Mouse (Mus musculus) embryonic fibroblast, embryonic 13.5 days (primary cell): ENCODE measurements around the gene Med20. TPM values are rescaled to one million over a fixed set of nuclear protein-coding genes. Genes with fewer than 3 reads are reported as not detected.
"Not testable (repeated sequence)": the region's sequence is repeated elsewhere in the genome, so short reads cannot be mapped to it uniquely, and the experiment has no call there.

Experiments
- H3K27ac ChIP-seq: 2 replicates; pipeline ENCODE4 v1.5.1; 2012; ENCODE audit warnings: low read length, control low read depth, inconsistent platforms; ENCODE audit not compliant: insufficient read depth
- H3K4me1 ChIP-seq: 2 replicates; pipeline ENCODE4 v1.6.1; 2011; ENCODE audit warnings: low read length; ENCODE audit not compliant: control insufficient read depth, insufficient read depth
- H3K4me3 ChIP-seq: 2 replicates; pipeline ENCODE4 v1.5.1; 2011; ENCODE audit warnings: mild to moderate bottlenecking, control low read depth, low read length; ENCODE audit not compliant: insufficient read depth
- CTCF ChIP-seq: IDR thresholded peaks from 2 replicates; pipeline ENCODE4 v1.5.1; 2011; ENCODE audit warnings: mild to moderate bottlenecking, control low read depth, low read length, moderate library complexity, borderline replicate concordance; ENCODE audit not compliant: insufficient read depth
- POLR2A ChIP-seq: IDR thresholded peaks from 2 replicates; pipeline ENCODE4 v1.6.1; 2011; ENCODE audit warnings: low read depth, mild to moderate bottlenecking, control low read depth, low read length, moderate library complexity
- polyA plus RNA-seq: library from polyadenylated mRNA; stranded (reverse); fragments of >200 nt; gene quantifications from 2 replicates; pipeline ENCODE4 v1.2.4, GENCODE M21; 2011; ENCODE audit warnings: low read depth; ENCODE audit not compliant: missing spikeins, insufficient read length

The Med20 gene
- polyA plus RNA-seq, 1 experiment: 28.9 TPM

DNA sequence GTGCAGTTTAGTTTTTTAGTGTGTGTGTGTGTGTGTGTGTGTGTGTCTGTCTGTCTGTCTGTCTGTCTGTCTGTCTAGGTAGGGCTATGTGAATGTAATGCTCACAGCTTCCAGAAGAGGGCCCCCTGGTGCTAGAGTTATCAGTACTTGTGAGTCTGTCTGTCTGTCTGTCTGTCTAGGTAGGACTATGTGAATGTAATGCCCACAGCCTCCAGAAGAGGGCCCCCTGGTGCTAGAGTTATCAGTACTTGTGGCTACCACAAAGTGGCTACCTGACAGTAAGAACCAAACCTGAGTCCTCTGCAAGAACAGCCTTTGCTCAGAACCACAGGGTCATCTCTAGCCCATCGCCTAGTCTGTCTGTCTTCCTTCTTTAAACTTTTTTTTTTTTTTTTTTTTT lies 35.3 kb downstream of the Med20 start:
- H3K4me1 ChIP-seq: peaks cover 18% of the 10 kb centered on the region
- H3K4me3 ChIP-seq: no peak overlapping the region
- H3K27ac ChIP-seq: peak overlapping the region; percentile 45; the same call in 1 of the 2 replicates
- TF ChIP-seq CTCF (0 out of 2 replicates have a peak, but pooled peaks have one; percentile 0), POLR2A (no peak)

DNA sequence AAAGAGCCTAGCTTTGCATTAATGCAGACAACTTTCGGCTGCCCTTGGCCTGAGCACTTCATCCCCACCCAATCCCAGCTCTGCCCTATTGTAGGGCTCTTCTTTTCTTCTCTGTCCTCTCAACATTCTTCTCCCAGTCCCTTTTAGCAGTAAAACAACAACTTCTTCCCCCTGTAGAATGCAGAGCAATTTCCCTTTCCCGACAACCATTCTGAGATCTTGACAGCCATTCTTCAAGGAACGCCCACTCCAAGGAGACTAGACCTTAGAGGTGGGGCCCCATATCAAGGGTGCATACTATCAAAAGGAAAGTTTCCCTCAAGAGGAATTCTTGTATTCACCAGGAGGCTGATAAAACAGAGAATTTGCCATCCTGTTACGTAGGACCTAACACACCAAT lies 37.6 kb downstream of the Med20 start:
- no peak for TF ChIP-seq CTCF
- no peak for TF ChIP-seq POLR2A

DNA sequence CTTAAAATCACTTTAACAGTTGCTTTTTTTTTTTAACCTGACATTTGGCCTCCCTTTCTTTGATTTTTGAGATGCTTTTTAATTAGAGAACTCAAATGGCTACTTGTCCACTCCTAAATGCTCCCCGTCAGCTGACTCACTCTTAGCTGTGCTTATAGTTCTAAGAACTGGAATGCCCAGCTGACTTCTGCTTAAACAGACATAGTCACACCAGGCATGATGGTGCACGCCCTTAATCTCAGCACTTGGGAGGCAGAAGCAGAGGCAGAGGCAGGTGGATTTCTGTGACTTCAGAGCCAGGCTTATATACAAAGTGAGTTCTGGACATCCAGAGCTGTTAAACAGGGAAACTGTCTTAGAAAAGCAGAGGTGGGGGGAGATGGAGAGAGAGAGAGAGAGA lies 40.6 kb downstream of the Med20 start:
- Histone ChIP-seq H3K27ac (no peak overlapping the region), H3K4me1 (peaks cover 15% of the 10 kb centered on the region), H3K4me3 (no peak overlapping the region)
- TF ChIP-seq CTCF (no peak), POLR2A (no peak)

More for the DNA sequence above, 37.6 kb downstream of the Med20 start:
- Histone ChIP-seq H3K27ac (peak overlapping the region; percentile 34; the same call in 1 of the 2 replicates), H3K4me3 (no peak overlapping the region), H3K4me1 (peaks cover 18% of the 10 kb centered on the region)

DNA sequence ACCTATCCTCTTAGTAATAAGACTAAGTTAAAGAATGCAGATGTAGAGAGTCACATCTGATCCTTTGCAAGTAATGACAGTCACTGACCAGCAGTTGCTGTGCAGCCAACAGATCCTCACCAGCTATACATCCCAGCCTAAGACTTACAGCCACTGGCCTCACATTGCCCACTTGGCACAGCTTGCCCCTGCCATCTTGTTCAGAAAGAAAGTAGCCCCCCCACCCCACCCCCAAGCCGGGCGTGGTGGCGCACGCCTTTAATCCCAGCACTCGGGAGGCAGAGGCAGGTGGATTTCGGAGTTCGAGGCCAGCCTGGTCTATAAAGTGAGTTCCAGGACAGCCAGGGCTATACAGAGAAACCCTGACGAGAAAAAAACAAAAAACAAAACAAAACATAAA lies 43.0 kb downstream of the Med20 start:
- H3K27ac ChIP-seq, H3K4me3 ChIP-seq, H3K4me1 ChIP-seq: not testable (repeated sequence)

DNA sequence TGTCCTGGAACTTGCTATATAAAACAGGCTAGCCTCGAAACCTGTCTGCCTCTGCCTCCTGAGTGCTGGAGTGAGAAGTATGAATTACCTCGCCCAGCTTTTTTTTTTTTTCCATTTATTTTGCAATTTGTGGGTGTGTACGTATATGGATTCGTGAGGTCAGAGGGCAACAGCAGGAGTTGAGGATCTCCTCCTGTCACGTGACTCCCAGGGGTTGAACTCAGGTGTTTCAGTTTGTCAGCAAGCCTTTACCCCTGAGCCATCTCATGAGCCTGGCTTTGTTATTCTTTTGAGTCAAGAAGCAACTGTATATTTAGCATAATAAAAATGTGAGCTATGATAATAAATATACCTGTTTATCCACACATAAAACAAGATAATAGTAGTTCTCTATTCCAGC lies 44.3 kb downstream of the Med20 start:
- Histone ChIP-seq H3K27ac (no peak overlapping the region), H3K4me3 (no peak overlapping the region), H3K4me1 (no peaks in the 10 kb centered on the region)
- TF ChIP-seq CTCF: no peak
- TF ChIP-seq POLR2A: no peak

DNA sequence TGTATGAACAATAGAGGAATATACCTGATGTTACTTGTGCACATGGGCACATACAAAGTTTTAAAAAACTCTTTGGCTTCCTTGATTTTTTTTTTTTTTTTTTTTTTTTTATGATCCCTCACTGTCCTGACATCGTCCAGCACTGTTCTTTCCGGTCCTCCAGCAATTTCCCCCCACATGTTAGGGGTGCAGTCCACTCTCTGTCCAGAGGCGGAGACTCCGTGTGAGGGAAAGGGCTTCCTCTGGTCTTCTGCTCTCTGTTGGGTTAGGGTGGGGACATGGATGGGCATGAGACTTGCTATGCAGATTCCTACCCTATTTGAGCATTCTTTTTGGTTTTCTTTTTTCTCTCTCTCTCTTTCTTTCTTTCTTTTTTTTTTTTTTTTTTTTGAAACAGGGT lies 46.5 kb downstream of the Med20 start:
- no peak overlapping the region for H3K27ac ChIP-seq
- H3K4me1 ChIP-seq: no peaks in the 10 kb centered on the region
- H3K4me3 ChIP-seq: no peak overlapping the region
- TF ChIP-seq POLR2A: no peak
- no peak for TF ChIP-seq CTCF

DNA sequence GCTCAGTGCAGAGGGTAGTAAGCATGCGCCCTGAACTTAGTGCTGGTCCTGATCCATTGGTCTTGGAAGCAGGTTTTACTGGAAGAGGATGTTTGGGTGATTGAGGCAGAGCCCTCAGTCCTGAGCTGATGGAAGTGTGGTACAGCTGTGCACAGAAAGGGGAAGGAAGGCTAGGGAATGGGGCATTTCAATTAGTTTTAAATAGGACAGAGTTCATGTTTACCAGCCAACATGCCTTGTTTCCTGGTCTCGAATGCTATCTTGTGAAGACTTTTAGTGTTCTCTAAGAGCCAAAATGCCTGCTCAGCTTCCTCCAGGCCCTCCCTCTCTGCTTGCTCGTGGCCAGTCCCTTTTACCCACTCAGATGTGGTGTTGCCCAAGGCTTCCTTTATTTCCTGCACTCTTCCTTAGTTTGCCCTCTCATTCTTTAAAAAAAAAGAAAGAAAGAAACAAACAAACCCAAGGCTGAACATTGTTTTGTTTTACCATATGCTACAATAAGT lies 47.4 kb downstream of the Med20 start:
- Histone ChIP-seq H3K27ac (no peak overlapping the region), H3K4me3 (no peak overlapping the region), H3K4me1 (no peaks in the 10 kb centered on the region)
- TF ChIP-seq POLR2A: no peak
- no peak for TF ChIP-seq CTCF

DNA sequence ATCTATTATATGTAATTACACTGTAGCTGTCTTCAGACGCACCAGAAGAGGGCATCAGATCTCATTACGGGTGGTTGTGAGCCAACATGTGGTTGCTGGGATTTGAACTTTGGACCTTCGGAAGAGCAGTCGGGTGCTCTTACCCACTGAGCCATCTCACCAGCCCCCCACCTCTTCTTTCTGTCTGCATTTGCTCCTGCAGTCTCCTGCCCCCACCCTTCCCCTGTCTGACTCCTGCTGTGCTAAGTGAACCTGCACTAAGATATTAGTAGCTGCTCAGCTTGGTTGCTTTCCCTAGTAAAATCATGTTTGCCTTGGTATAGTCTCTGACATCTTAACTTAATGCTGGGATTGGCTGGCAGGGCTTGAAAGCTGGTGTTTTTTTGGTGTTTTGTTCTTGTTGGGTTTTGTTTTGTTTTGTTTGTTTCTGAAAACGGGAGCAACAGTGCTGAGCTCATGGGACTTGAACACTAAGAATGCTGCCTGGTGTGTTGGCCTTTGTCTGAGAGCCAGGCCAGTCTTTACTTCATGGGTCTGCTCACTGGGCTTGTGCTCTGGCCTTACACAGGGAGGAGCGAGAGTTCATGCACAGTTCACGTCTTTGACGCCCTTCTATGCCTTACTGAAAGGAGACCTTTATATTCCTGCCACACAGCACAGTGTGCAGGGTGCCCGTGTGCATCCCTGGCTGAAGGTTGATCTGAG lies 51.8 kb downstream of the Med20 start:
- H3K4me1 ChIP-seq: no peaks in the 10 kb centered on the region
- H3K4me3 ChIP-seq: no peak overlapping the region
- TF ChIP-seq POLR2A (no peak), CTCF (no peak)
- H3K27ac ChIP-seq: no peak overlapping the region

DNA sequence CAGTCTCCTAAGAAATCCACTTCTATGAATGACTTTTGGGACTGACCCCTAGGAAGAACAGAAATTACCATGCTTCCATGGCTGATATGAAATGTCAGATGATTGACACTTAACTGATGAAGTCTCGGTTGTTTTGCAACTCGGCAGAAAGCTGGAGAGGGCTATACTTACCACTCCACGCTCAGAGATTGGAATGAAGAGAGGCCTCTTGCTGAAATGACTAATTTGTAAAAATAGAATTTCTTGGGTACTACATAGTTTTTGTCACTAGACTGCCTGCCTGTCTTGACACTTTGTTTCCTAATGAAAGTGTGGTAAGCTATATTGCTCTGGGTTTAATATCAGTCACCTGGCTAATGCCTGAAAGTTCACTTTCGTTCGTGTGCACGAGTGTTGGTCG lies 53.1 kb downstream of the Med20 start:
- H3K4me3 ChIP-seq: no peak overlapping the region
- TF ChIP-seq CTCF (no peak), POLR2A (no peak)
- no peak overlapping the region for H3K27ac ChIP-seq
- H3K4me1 ChIP-seq: no peaks in the 10 kb centered on the region

DNA sequence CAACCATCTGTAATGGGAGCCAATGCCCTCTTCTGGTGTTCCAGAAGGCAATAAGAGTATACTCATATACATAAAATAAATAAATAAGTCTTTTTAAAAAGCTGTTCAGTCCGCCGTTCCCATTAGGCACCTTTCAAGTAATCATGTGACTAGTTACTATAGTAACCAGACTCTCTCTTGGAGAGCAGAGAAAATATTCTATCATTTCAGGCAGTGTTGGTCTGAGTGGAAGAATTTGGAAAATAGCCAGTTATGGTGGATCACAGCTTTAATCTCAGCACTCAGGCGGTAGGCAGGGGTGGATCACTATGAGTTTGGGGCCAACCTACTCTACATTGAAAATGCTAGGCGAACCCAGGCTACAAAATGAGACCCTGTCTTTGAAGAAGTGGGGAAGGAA lies 57.8 kb downstream of the Med20 start:
- TF ChIP-seq CTCF (no peak), POLR2A (no peak)

More for the DNA sequence above, 57.8 kb downstream of the Med20 start:
- Histone ChIP-seq H3K4me3 (no peak overlapping the region), H3K4me1 (peaks cover 3% of the 10 kb centered on the region; the same call in 1 of the 2 replicates), H3K27ac (no peak overlapping the region)
